ENCODE assay signal across 26 mouse cellular contexts in genomic region chr5:99269131-99269530, GRCm38 (mm10).
"Had no signal": no experiment of that assay in that cellular context is flagged by ENCODE, and none has a peak within 500 bp of the region (broad histone marks: within the 10 kb centered on the region; RNA-seq: fewer than 3 reads in every experiment).

No protein-coding gene starts in this region.

- H3K27ac ChIP-seq: heart, adult 2 months; heart, embryonic 13.5 days; heart, embryonic 15.5 days; hindbrain, embryonic 12.5 days; hindbrain, embryonic 14.5 days; intestine, embryonic 15.5 days; kidney, postnatal 0 days; layer of hippocampus, adult 2 months; left cerebral cortex, adult 2 months; limb, embryonic 10.5 days; limb, embryonic 12.5 days; liver, embryonic 12.5 days; liver, embryonic 14.5 days had no signal

- H3K4me2 ChIP-seq: heart, embryonic 11.5 days; heart, embryonic 13.5 days; heart, embryonic 15.5 days; hindbrain, embryonic 12.5 days; hindbrain, embryonic 14.5 days; intestine, embryonic 15.5 days; limb, embryonic 12.5 days; liver, embryonic 12.5 days had no signal

- H3K4me3 ChIP-seq: heart, adult 2 months; heart, embryonic 13.5 days; heart, embryonic 15.5 days; hindbrain, embryonic 12.5 days; intestine, embryonic 15.5 days; layer of hippocampus, adult 2 months; left cerebral cortex, adult 2 months; limb, embryonic 10.5 days; limb, embryonic 12.5 days; liver, embryonic 12.5 days had no signal

- H3K9ac ChIP-seq: forebrain, postnatal 0 days; heart, embryonic 13.5 days; heart, embryonic 15.5 days; hindbrain, embryonic 12.5 days; hindbrain, embryonic 14.5 days; intestine, embryonic 15.5 days; limb, embryonic 12.5 days; liver, embryonic 12.5 days; liver, embryonic 14.5 days had no signal

- H3K36me3 ChIP-seq: heart, embryonic 13.5 days; heart, embryonic 15.5 days; hindbrain, embryonic 12.5 days; intestine, embryonic 15.5 days; limb, embryonic 10.5 days; limb, embryonic 12.5 days; liver, embryonic 12.5 days had no signal

- H3K4me1 ChIP-seq: intestine, embryonic 15.5 days; liver, embryonic 12.5 days had no signal

- DNase-seq: forebrain, postnatal 0 days; gastrocnemius, postnatal 14 days; gastrocnemius, postnatal 36 days; heart, adult 11 months; heart, adult 2 months; heart, postnatal 14 days; heart, postnatal 36 days; kidney, postnatal 25 days; kidney, postnatal 4 days; liver had no signal

- H3K27me3 ChIP-seq: heart, embryonic 13.5 days; heart, embryonic 15.5 days; hindbrain, embryonic 12.5 days; intestine, embryonic 15.5 days; limb, embryonic 12.5 days; liver, embryonic 12.5 days had no signal

- ATAC-seq: forebrain, postnatal 0 days; hindbrain, embryonic 16.5 days; inflammation-experienced regulatory T-cells, adult 6 months; intestine, embryonic 15.5 days; intestine, postnatal 0 days; liver, embryonic 12.5 days had no signal

- H3K9me3 ChIP-seq: heart, embryonic 13.5 days; heart, embryonic 15.5 days; hindbrain, embryonic 12.5 days; intestine, embryonic 15.5 days; limb, embryonic 10.5 days; limb, embryonic 12.5 days; liver, embryonic 12.5 days had no signal
